Mouse (Mus musculus) limb, embryonic 10.5 days (tissue): ENCODE measurements at regions not wholly inside any gene's neighbourhood (a gene's known extent, or its start where the extent isn't known, plus 50 kb on each side); places are given as distances from the start of the nearest gene placed in this dataset.

Source experiments
- DNase-seq: peaks from one replicate; pipeline ENCODE4 v3.0.0-alpha.2; 2017; ENCODE audit warnings: low spot score
- H3K27ac ChIP-seq: fragments of 300-500 bp; sonication (generic); 2 replicates; pipeline ENCODE4 v1.5.1; 2016; ENCODE audit warnings: mild to moderate bottlenecking
- H3K27me3 ChIP-seq: fragments of 300-500 bp; sonication (generic); 2 replicates; pipeline ENCODE4 v1.6.1; 2016; ENCODE audit warnings: low read depth, mild to moderate bottlenecking; ENCODE audit not compliant: poor library complexity, severe bottlenecking
- H3K36me3 ChIP-seq: fragments of 300-500 bp; sonication (generic); 2 replicates; pipeline ENCODE4 v1.6.1; 2016; ENCODE audit warnings: mild to moderate bottlenecking, moderate library complexity
- H3K4me1 ChIP-seq: fragments of 300-500 bp; sonication (generic); 2 replicates; pipeline ENCODE4 v1.6.1; 2016
- H3K4me3 ChIP-seq: fragments of 300-500 bp; sonication (generic); 2 replicates; pipeline ENCODE4 v1.5.1; 2016; ENCODE audit warnings: mild to moderate bottlenecking, moderate library complexity
- H3K9me3 ChIP-seq: fragments of 300-500 bp; sonication (generic); replicated peaks from 2 replicates; pipeline ENCODE4 v1.6.1; 2016; ENCODE audit warnings: mild to moderate bottlenecking
- WGBS: fragments of 180-500 bp; shearing (Covaris S2); methylation state at CpG from one replicate; pipeline ENCODE4 v1.1.7; 2016; 5-methylcytosine and 5-hydroxymethylcytosine counted together

DNA sequence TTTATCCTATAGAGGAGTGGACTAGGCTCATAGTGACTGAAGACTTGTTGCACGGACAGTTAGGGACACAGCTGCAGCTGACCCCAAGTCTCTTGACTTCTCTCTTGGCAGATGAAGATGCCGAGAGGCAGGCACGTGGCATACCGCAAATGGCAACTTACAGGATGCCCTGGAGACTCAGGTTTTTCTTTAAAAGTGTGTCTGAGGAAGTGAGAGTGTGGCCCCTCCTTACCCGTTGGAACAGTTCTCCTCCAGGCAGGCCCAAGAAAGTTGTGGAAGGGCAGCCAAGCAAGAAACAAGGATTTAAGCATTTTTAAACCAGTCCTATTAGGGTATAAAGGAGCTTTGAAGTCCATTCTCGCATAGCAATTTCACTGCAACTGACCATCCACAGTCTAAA lies 180.5 kb downstream of the Bcl11a start:
- WGBS, result 87% methylated on average over 6 of the region's 6 CpGs
- H3K4me1 ChIP-seq, result peaks cover 18% of the 10 kb centered on the region
- H3K9me3 ChIP-seq, result no peaks in the 10 kb centered on the region
- H3K27ac ChIP-seq, result peak overlapping the region; percentile 50; the same call in 1 of the 2 replicates
- H3K4me3 ChIP-seq, result no peak overlapping the region
- no peaks in the 10 kb centered on the region for H3K27me3 ChIP-seq
- no peak for DNase-seq
- no peaks in the 10 kb centered on the region for H3K36me3 ChIP-seq

DNA sequence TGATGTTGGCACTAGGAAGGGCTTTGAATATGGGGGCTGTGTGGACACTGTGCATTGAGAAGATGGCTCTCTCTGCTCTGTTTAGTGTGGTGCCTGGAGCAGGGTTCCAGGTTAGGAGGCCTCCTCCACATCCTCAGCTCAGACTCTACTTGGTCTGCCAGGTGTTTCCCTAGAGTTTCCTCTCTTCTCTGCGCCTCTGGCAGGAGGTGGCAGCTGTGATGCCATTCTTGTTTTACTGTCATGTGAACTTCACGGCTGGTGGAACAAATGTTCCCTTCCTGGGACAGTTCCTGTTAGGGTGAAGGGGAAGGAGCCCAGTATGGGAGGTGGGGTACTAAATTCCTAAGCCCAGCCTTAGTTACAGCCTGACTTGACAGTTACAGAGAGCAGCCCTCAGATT lies 181.8 kb downstream of the Bcl11a start:
- H3K36me3 ChIP-seq, result no peaks in the 10 kb centered on the region
- no peaks in the 10 kb centered on the region for H3K27me3 ChIP-seq
- DNase-seq, result no peak
- WGBS, result 62% methylated on average over 2 of the region's 2 CpGs
- peaks cover 18% of the 10 kb centered on the region for H3K4me1 ChIP-seq
- no peaks in the 10 kb centered on the region for H3K9me3 ChIP-seq
- H3K27ac ChIP-seq, result no peak overlapping the region
- no peak overlapping the region for H3K4me3 ChIP-seq

DNA sequence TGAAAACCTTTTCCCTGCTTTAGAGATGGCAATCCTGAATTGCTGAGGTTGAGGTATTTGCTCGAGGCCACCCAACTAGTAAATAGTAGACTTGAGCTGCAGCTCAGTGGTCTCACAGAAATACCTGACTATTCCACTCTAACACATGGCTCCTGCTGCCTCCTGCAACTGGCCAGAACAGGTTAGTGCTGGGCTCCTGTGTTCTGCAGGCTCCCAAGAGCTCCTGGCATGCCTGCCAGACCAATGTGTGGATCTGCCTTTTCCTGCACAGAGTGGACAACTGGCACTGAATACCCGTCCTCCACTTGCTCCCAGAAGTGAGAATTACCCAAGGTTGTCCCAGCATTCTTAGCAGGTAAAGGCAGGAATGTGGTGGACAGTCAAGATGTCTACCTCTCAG lies 191.2 kb downstream of the Bcl11a start:
- H3K27ac ChIP-seq, result no peak overlapping the region
- WGBS, result 76% methylated on average over 2 of the region's 2 CpGs
- H3K4me3 ChIP-seq, result no peak overlapping the region
- no peaks in the 10 kb centered on the region for H3K9me3 ChIP-seq
- DNase-seq, result no peak
- no peaks in the 10 kb centered on the region for H3K27me3 ChIP-seq
- no peaks in the 10 kb centered on the region for H3K36me3 ChIP-seq
- peaks cover 6% of the 10 kb centered on the region for H3K4me1 ChIP-seq

DNA sequence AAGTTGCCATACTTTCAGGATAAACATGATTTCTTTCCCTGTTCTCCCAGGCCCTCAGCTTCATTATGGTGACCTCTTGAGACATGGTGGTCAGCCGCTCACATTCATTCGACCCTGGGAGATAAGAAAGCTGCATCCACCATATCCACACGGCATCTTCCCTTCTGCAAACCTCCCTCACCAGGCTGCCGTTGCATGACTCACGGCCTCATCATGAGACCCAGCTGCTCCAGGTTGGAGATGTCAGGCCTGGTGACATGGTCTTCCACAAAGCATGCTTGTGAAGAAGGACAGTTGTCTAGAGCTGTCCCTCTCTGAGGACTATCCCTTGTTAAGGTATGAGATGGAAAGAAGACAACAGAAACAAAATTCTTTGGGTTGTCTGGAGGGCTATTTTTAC lies 203.8 kb downstream of the Bcl11a start:
- H3K4me1 ChIP-seq, result peaks cover 36% of the 10 kb centered on the region
- no peaks in the 10 kb centered on the region for H3K9me3 ChIP-seq
- no peak for DNase-seq
- WGBS, result 82% methylated on average over 5 of the region's 5 CpGs
- H3K4me3 ChIP-seq, result no peak overlapping the region
- H3K36me3 ChIP-seq, result no peaks in the 10 kb centered on the region
- peaks cover 64% of the 10 kb centered on the region for H3K27me3 ChIP-seq
- no peak overlapping the region; the same call in 1 of the 2 replicates for H3K27ac ChIP-seq

DNA sequence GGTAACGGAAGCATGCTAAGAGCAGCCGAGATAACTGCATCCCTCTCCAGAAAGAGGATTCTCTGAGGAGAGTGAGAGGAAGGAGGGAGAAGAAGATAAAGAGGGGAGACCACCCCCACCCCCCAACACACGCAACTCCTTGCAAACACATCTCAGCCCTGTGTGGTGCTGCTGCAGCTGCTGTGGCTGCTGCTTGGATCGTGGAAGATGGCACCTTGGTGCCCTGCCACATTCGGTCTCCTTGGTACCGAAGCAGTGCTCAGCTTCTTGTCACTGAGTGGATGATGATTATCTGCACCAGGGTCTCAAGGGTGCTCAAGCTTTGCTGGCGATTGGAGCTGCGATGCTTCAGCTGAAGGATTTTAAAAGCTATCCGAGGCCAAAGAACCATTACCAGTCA lies 204.7 kb downstream of the Bcl11a start:
- DNase-seq, result no peak
- 42% methylated on average over 9 of the region's 9 CpGs for WGBS
- H3K4me3 ChIP-seq, result no peak overlapping the region
- H3K9me3 ChIP-seq, result no peaks in the 10 kb centered on the region
- H3K27me3 ChIP-seq, result peaks cover 64% of the 10 kb centered on the region
- no peaks in the 10 kb centered on the region for H3K36me3 ChIP-seq
- peaks cover 41% of the 10 kb centered on the region for H3K4me1 ChIP-seq
- no peak overlapping the region for H3K27ac ChIP-seq

DNA sequence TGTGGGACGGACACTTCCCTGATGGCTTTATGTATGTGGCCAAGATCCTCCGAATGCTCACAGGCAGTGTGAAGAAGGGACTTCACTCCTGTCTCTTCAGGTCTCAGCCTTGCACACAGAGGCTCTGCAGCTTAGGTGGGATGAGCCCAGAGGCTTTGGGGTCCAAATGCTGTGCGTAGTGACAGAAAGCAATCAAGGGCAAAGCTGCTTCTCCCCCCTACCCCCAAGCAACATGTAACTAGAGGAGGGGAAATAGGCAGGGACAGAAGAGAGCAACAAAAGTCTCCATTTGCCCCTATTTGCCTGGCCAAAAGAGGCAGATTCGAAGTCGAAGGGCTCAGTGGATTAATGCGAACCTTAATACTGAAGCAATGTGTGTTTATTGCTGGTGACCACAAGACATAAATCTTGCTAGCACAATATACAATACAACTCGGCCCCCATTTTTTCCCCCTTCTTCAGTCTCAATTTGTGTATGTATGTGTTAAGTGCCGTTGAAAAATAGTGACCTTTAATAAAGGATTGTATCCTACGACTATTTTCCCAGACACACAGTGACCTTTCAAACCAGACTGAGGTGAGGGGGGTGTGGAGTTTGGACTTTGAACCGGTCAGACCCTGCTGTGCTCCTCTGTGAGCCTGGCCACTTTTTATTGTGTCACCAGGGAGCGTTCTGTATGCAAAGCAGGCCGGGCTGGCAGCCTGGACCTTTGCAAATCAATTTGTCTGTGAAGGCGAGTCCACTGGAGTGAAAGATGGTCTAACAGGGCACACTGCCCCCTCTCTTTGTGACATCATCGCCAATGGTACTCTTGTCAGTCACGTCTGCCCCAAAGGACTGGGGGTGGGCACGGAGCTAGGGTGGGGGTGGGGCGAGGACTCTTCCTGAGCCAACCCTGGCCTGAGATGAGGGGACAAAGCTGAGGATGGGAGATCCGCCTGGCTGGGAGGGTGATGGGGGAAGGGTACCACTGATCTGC lies 208.6 kb downstream of the Bcl11a start:
- Histone ChIP-seq H3K4me3 (peak overlapping the region; percentile 29), H3K9me3 (no peaks in the 10 kb centered on the region), H3K27me3 (peaks cover 55% of the 10 kb centered on the region), H3K36me3 (no peaks in the 10 kb centered on the region), H3K4me1 (peaks cover 41% of the 10 kb centered on the region), H3K27ac (peak overlapping the region; percentile 66)
- DNase-seq, result peak; percentile 49
- 12% methylated on average over 18 of the region's 18 CpGs for WGBS

DNA sequence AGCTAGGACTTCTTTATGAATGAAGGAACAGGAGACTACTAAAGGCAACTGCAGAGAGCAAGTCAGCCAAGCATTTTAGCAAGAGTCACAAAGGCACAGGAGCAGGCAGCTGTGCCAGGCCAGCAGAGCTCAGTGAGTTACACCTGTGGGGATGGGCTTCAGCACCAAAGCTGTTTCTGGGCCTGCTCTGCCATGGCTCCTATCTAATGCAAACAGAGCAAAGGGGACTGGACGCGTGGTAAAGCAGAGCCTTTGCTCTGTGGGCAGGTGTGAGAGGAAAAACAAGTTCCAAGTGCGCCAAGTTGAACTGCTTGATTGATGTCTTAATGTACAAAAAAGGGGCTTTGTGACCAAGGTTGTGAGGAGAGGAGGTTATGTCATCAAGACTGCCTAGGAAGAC lies 215.4 kb downstream of the Bcl11a start:
- Histone ChIP-seq H3K36me3 (no peaks in the 10 kb centered on the region), H3K9me3 (no peaks in the 10 kb centered on the region), H3K4me1 (peaks cover 30% of the 10 kb centered on the region), H3K27ac (0 out of 2 replicates have a peak overlapping the region, but pooled peaks have one; percentile 10), H3K27me3 (peaks cover 9% of the 10 kb centered on the region), H3K4me3 (no peak overlapping the region)
- 71% methylated on average over 3 of the region's 3 CpGs for WGBS
- DNase-seq, result no peak

DNA sequence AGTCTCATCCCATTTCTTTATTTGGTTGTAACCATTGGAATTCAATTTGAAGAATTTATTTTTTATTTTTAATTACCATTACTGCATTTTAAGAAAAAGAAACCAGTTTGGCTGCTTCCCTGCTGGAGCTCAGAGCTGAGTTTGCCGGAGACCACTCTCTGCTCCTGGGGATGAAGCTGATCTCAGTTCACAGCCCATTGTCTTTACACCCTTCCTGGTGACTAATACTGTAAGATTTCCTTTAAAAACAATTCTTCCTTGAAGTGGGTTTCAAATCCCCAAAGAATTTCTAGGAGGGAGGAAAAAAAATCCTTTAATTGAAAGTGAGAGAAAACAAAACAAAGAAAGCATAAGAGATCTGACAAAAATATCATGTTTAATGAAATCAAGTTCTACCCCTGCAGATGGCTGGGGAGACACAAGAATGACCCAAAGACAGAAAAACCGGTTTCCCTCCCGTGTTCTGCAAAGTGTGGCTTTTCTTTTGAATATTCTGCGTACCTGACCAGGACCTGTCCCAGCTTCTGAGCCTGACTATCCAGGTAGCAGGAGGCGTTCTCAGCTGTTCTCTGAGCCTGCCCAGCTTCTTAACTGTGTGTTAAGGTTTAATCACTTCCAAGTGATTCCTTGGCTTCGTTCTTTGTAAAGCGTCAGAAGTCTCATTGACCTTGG lies 216.1 kb downstream of the Bcl11a start:
- no peak overlapping the region for H3K27ac ChIP-seq
- peaks cover 30% of the 10 kb centered on the region for H3K4me1 ChIP-seq
- no peaks in the 10 kb centered on the region for H3K9me3 ChIP-seq
- H3K36me3 ChIP-seq, result no peaks in the 10 kb centered on the region
- H3K27me3 ChIP-seq, result peaks cover 9% of the 10 kb centered on the region
- no peak for DNase-seq
- H3K4me3 ChIP-seq, result no peak overlapping the region
- WGBS, result 64% methylated on average over 7 of the region's 7 CpGs

DNA sequence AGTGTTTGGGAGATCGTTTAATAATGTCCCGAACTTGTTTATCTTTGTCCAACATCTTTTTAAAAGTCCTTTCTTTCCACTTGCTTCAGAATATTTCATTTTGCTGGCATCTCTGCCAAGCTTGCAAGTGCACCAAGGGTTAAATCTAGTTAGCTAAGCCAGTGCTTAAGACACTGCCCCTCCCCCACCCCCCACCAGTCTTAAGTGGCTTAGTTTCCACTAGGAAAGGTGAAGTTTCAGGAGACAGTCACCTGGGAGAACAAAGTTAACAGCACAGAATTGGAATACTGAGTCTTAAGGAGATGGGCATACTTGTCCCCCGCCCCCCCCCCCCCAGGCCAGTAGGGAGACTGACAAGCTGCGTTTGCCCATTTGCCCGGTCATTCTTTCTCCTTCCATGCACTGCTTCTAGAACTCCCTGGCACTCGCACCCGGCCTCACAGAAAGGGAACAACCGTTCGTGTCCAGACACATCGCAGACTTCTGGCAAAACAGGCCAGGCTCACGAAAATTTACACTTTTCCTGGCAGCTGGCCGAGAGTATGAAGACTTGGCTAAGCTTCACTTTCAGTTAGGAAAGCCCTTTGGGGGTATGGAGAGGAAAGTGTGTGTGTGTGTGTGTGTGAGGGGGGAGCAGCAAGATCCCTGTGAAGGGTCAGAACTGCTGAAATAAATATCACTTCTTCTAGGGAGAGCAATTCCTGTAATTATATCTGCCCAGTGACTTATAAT lies 219.2 kb downstream of the Bcl11a start:
- H3K27ac ChIP-seq, result peak overlapping the region; percentile 73
- 27% methylated on average over 12 of the region's 12 CpGs for WGBS
- H3K9me3 ChIP-seq, result no peaks in the 10 kb centered on the region
- peaks cover 33% of the 10 kb centered on the region for H3K4me1 ChIP-seq
- DNase-seq, result peak; percentile 38
- no peak overlapping the region; the same call in 1 of the 2 replicates for H3K4me3 ChIP-seq
- no peaks in the 10 kb centered on the region for H3K36me3 ChIP-seq
- H3K27me3 ChIP-seq, result no peaks in the 10 kb centered on the region; the same call in 1 of the 2 replicates

DNA sequence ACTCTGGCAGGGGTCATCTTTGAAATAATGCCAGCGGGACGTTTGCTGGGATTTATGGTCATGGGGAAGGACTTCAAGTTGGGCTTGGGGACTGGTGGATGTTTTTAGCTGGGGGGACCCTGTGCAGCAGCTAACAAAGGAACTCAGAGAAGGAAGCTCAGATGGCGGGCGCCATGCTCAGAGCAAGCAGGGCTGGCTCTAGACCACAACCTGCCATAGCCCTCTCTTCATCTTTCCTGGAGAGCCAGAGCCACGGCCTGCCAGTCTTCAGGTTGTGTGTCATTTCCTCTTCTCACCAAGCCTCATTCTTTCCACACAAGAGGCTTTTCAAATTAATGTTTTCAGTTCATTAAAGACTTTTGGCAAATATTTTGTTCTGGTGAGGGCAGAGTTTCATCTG lies 219.9 kb downstream of the Bcl11a start:
- H3K4me1 ChIP-seq, result peaks cover 33% of the 10 kb centered on the region
- H3K27ac ChIP-seq, result peak overlapping the region; percentile 73
- no peaks in the 10 kb centered on the region for H3K36me3 ChIP-seq
- H3K9me3 ChIP-seq, result no peaks in the 10 kb centered on the region
- WGBS, result 56% methylated on average over 5 of the region's 5 CpGs
- H3K27me3 ChIP-seq, result no peaks in the 10 kb centered on the region; the same call in 1 of the 2 replicates
- DNase-seq, result no peak
- no peak overlapping the region for H3K4me3 ChIP-seq

DNA sequence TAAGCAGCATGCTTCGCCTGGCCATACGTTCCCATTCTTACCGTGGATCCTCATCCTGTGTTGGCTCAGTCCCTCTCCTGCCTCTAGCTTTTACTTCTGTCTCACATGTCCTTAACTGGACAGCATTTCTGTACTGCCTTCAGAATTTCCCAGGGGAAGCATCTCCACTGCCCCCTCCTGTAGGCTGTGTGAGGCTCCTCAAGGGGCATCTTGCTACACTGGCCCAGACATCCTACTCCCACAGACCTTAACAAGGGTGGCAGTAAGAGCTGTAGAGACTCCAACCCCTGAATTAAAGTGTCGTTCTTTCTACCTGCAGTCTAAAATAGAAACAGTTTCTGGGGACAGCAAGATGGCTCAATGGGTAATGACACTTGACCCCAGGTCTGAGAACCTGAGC lies 222.5 kb downstream of the Bcl11a start:
- WGBS, result 88% methylated on average over 4 of the region's 4 CpGs
- Histone ChIP-seq H3K4me3 (no peak overlapping the region), H3K4me1 (peaks cover 38% of the 10 kb centered on the region), H3K9me3 (no peaks in the 10 kb centered on the region), H3K36me3 (no peaks in the 10 kb centered on the region), H3K27ac (0 out of 2 replicates have a peak overlapping the region, but pooled peaks have one; percentile 10), H3K27me3 (no peaks in the 10 kb centered on the region; the same call in 1 of the 2 replicates)
- no peak for DNase-seq

DNA sequence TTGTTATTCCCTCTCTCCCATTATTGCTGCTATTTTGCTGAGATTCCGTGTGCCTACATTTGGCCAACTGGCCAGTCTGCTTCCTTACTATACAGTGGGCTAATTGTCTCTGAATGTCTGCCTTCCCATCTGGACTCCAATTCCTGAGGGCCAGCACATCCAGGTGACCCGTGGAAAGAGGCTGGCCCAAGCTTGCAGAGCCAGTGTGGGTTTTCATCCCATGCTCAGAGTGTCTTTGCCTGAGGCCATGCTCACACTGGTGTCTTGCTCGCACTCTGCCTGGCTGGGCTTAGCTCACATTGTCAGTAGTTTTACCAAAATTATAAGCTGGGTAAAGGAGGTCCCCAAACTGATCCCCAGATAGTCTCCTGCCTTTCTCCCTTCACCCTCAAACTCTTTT lies 223.3 kb downstream of the Bcl11a start:
- peaks cover 40% of the 10 kb centered on the region for H3K4me1 ChIP-seq
- 66% methylated on average over 3 of the region's 3 CpGs for WGBS
- DNase-seq, result no peak
- H3K27me3 ChIP-seq, result peaks cover 3% of the 10 kb centered on the region
- no peaks in the 10 kb centered on the region for H3K36me3 ChIP-seq
- H3K27ac ChIP-seq, result no peak overlapping the region
- no peak overlapping the region for H3K4me3 ChIP-seq
- no peaks in the 10 kb centered on the region for H3K9me3 ChIP-seq
